Mouse (Mus musculus) regulatory T cell (primary cell): Measurements from ENCODE around the gene Mrgpre.

Experiments
- in situ Hi-C: fragments of 300-600 bp; cut with MboI, MseI; formaldehyde crosslinking; loops from one replicate; pipeline ENCODE4 v1.15.1; 2025; ENCODE audit warnings: high pct_unique_total_duplicates

Mrgpre gene

GRCm38 (mm10) chr7:143739511-143740461 is 44.5 kb downstream of the Mrgpre start:
- in situ Hi-C loops: loop anchor here (25.0 kb wide), 1 partner anchor 577 kb away; no protein-coding TSS in a partner anchor

GRCm38 (mm10) chr7:143738601-143739006 is 45.7 kb downstream of the Mrgpre start:
- in situ Hi-C loops: loop anchor here (25.0 kb wide), 1 partner anchor 576 kb away; no protein-coding TSS in a partner anchor

GRCm38 (mm10) chr7:143738194-143738593 is 46.1 kb downstream of the Mrgpre start:
- in situ Hi-C loops: loop anchor here (25.0 kb wide), 1 partner anchor 576 kb away; no protein-coding TSS in a partner anchor

- in situ Hi-C loops: loop anchor here (25.0 kb wide), 1 partner anchor 571 kb away; no protein-coding TSS in a partner anchor
These were observed 50.6 kb downstream of the Mrgpre start for GRCm38 (mm10) chr7:143733746-143734145.

GRCm38 (mm10) chr7:143729886-143730285 is 54.4 kb downstream of the Mrgpre start:
- in situ Hi-C loops: loop anchor here (25.0 kb wide), 1 partner anchor 568 kb away; no protein-coding TSS in a partner anchor
